Mouse (Mus musculus) CH12.LX (cell line): ENCODE data around the gene Rnf151.
A peak's percentile ranks its signal among the peaks of the same experiment; 100 is the strongest.

Experiments
- CTCF ChIP-seq, 2 experiments: IDR thresholded peaks in 1 of 2; conservative IDR thresholded peaks in 1 of 2; 2 replicates each; pipeline ENCODE4 v1.5.1; 2011 to 2012; ENCODE audit warnings: low read depth in 2 of 2, low read length in 2 of 2, improper control_type of control experiment in 1 of 2, inconsistent platforms in 1 of 2, mild to moderate bottlenecking in 1 of 2, moderate library complexity in 1 of 2
- EP300 ChIP-seq: IDR thresholded peaks from 2 replicates; pipeline ENCODE4 v1.6.1; 2011; ENCODE audit warnings: low read length, improper control_type of control experiment
- GABPA ChIP-seq: IDR thresholded peaks from 2 replicates; pipeline ENCODE4 v1.6.1; 2012; ENCODE audit warnings: low read depth, low read length, improper control_type of control experiment, inconsistent platforms; ENCODE audit not compliant: insufficient replicate concordance
- HCFC1 ChIP-seq: IDR thresholded peaks from 2 replicates; pipeline ENCODE4 v1.6.1; 2012; ENCODE audit warnings: low read depth, mild to moderate bottlenecking, inconsistent platforms, low read length, improper control_type of control experiment
- JUN ChIP-seq: IDR thresholded peaks from 2 replicates; pipeline ENCODE4 v1.6.1; 2011; ENCODE audit warnings: low read depth, mild to moderate bottlenecking, low read length, improper control_type of control experiment, moderate library complexity; ENCODE audit not compliant: insufficient read depth
- MAFK ChIP-seq: IDR thresholded peaks from 2 replicates; pipeline ENCODE4 v1.6.1; 2011; ENCODE audit warnings: low read length, improper control_type of control experiment; ENCODE audit not compliant: insufficient replicate concordance
- MAX ChIP-seq: IDR thresholded peaks from 2 replicates; pipeline ENCODE4 v1.6.1; 2011; ENCODE audit warnings: low read length, improper control_type of control experiment
- RAD21 ChIP-seq: IDR thresholded peaks from 2 replicates; pipeline ENCODE4 v1.6.1; 2011; ENCODE audit warnings: low read depth, mild to moderate bottlenecking, low read length, improper control_type of control experiment, moderate library complexity
- RCOR1 ChIP-seq: conservative IDR thresholded peaks from 2 replicates; pipeline ENCODE4 v1.6.1; 2012; ENCODE audit warnings: low read depth, mild to moderate bottlenecking, inconsistent platforms, low read length, improper control_type of control experiment
- SIN3A ChIP-seq: IDR thresholded peaks from 2 replicates; pipeline ENCODE4 v1.6.1; 2012; ENCODE audit warnings: low read length, improper control_type of control experiment, inconsistent platforms
- USF1 ChIP-seq: IDR thresholded peaks from 2 replicates; pipeline ENCODE4 v1.6.1; 2014; ENCODE audit warnings: low read depth, mild to moderate bottlenecking, inconsistent platforms, low read length, improper control_type of control experiment
- ZKSCAN1 ChIP-seq: IDR thresholded peaks from 2 replicates; pipeline ENCODE4 v1.6.1; 2012; ENCODE audit warnings: low read depth, inconsistent platforms, low read length, improper control_type of control experiment, borderline replicate concordance
- ZNF384 ChIP-seq: IDR thresholded peaks from 2 replicates; pipeline ENCODE4 v1.6.1; 2012; ENCODE audit warnings: low read depth, low read length, improper control_type of control experiment, inconsistent platforms

DNA sequence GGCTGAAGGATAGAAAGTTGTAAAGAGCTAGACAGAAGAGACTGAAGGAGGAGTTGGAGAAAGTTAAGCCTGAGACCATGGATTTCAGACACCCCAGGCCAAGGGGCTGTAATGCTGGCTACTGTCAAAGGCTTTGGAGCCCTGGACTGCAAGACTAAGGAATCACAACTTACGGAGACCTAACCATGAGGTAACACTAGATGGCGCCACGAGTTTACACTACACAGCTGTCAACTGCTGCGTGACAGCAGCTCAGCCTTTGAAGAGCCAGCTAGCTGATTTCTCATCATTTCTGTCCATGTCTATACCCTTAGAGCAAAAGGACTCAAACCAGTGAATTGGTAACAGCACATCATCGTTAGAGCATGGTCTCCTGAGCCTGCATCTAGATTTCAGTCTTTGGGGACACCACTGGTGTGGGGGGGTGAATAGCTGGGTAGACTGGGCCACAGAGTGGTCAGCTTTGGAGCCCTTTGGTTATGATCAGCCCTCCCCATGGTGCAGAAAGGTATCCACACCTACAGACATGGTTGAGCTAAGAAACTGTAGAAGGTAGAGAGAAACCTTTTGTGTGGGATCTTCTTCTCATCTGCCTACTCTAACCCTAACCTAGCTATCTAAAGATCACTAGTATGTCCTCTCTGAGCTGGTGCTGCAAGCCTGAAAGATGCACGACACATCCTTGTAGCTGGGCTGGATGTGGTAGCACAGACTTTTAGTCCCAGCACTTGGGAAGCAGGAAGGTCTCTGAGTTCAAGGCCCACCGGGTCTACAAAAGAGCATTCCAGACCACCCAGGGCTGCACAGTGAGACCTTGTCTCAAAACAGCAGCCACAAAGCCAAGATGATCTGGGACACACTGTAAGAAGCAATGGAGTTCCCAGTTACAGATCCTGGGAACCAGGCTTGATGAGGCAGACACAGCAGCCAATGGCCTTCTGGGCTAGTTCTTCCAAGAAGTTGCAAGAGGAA, 27.9 kb upstream of the Rnf151 start:
- TF ChIP-seq RCOR1 (no peak), SIN3A (no peak), EP300 (no peak), MAFK (no peak), MAX (peak; percentile 49; the same call in 1 of the 2 replicates), HCFC1 (no peak), ZKSCAN1 (no peak), CTCF (conservative IDR thresholded peaks at IDR 0.05 in 1 of 2, IDR thresholded peaks at IDR 0.05 in 1 of 2; ENCODE audit: low read depth in 2 of 2, low read length in 2 of 2) (peak; percentile 78 to 96), GABPA (no peak), RAD21 (peak; percentile 97), USF1 (no peak), JUN (no peak), ZNF384 (no peak)
